Mouse (Mus musculus) kidney, postnatal 0 days (tissue): Measurements from ENCODE around the gene Gm49510. TPM values are rescaled to one million over a fixed set of nuclear protein-coding genes. Genes with fewer than 3 reads are reported as not detected.
A peak's percentile ranks its signal among the peaks of the same experiment; 100 is the strongest.

ENCODE experiments used
- ATAC-seq: fragments of 200-750 bp; cut with Nextera tagmentation; replicated peaks from 2 replicates; pipeline ENCODE4 v1.8.0; 2017; ENCODE audit warnings: low read depth, moderate number of reproducible peaks, moderate TSS enrichment, moderate library complexity; ENCODE audit not compliant: low FRiP score
- DNase-seq: peaks from one replicate; pipeline ENCODE4 v3.0.0-alpha.2; 2016; ENCODE audit warnings: low spot score
- H3K27ac ChIP-seq: fragments of 300-500 bp; sonication (generic); 2 replicates; pipeline ENCODE4 v1.5.1; 2014; ENCODE audit warnings: mild to moderate bottlenecking
- H3K27me3 ChIP-seq: fragments of 300-500 bp; sonication (generic); 2 replicates; pipeline ENCODE4 v1.6.1; 2014; ENCODE audit warnings: low read length, mixed read lengths; ENCODE audit not compliant: insufficient read depth
- H3K36me3 ChIP-seq: fragments of 300-500 bp; sonication (generic); 2 replicates; pipeline ENCODE4 v1.6.1; 2014; ENCODE audit warnings: low read length, mixed read lengths; ENCODE audit not compliant: insufficient read depth
- H3K4me1 ChIP-seq: fragments of 300-500 bp; sonication (generic); replicated peaks from 2 replicates; pipeline ENCODE4 v1.6.1; 2014; ENCODE audit warnings: antibody characterized with exemption, low read length, mixed read lengths; ENCODE audit not compliant: insufficient read depth
- H3K4me2 ChIP-seq: fragments of 300-500 bp; sonication (generic); 2 replicates; pipeline ENCODE4 v1.6.1; 2014; ENCODE audit warnings: mild to moderate bottlenecking, low read length, moderate library complexity, mixed read lengths
- H3K4me3 ChIP-seq: fragments of 300-500 bp; sonication (generic); replicated peaks from 2 replicates; pipeline ENCODE4 v1.5.1; 2014; ENCODE audit warnings: low read depth, low read length
- H3K9ac ChIP-seq: fragments of 300-500 bp; sonication (generic); 2 replicates; pipeline ENCODE4 v1.6.1; 2014; ENCODE audit warnings: low read depth, low read length
- H3K9me3 ChIP-seq: fragments of 300-500 bp; sonication (generic); replicated peaks from 2 replicates; pipeline ENCODE4 v1.6.1; 2016; ENCODE audit warnings: low read length, inconsistent platforms, mixed read lengths
- CTCF ChIP-seq: IDR thresholded peaks from 2 replicates; pipeline ENCODE4 v1.5.1; 2016; ENCODE audit warnings: antibody characterized with exemption, low read depth, mild to moderate bottlenecking, moderate library complexity
- WGBS: fragments of 180-500 bp; shearing (Covaris S2); extraction: QIAGEN DNeasy Blood & Tissue Kit; methylation state at CpG from one replicate; pipeline ENCODE4 v1.1.7; 2014; 5-methylcytosine and 5-hydroxymethylcytosine counted together
- microRNA-seq: library from miRNA; unstranded; fragments of <30 nt; microRNA quantifications from one replicate; pipeline ENCODE4, GENCODE M21; 2016
- polyA plus RNA-seq: library from polyadenylated mRNA; unstranded; fragments of >200 nt; fragmentation: Nextera tagmentation; extraction: Ambion mirVana; gene quantifications from 2 replicates; pipeline ENCODE4 v1.2.1, GENCODE M21; 2015

Gene Gm49510
- polyA plus RNA-seq, 1 experiment from 2014 or later: 0.30 TPM

GRCm38 (mm10) chr15:78955663-78956062 is 56.2 kb downstream of the Gm49510 start:
- no peak overlapping the region for H3K27ac ChIP-seq
- TF ChIP-seq CTCF: 0 out of 2 replicates have a peak, but pooled peaks have one; percentile 18
- H3K36me3 ChIP-seq: no peaks in the 10 kb centered on the region
- H3K4me3 ChIP-seq: no peak overlapping the region
- peaks cover 9% of the 10 kb centered on the region; the same call in 1 of the 2 replicates for H3K4me1 ChIP-seq
- WGBS: 71% methylated on average over 3 of the region's 3 CpGs
- H3K9ac ChIP-seq: no peak overlapping the region
- no peak overlapping the region for H3K4me2 ChIP-seq
- DNase-seq (no peak), ATAC-seq (no peak)
- H3K9me3 ChIP-seq: no peaks in the 10 kb centered on the region
- H3K27me3 ChIP-seq: no peaks in the 10 kb centered on the region

GRCm38 (mm10) chr15:78956351-78956750 is 56.9 kb downstream of the Gm49510 start:
- no peak for ATAC-seq
- DNase-seq: peak; percentile 37
- no peak overlapping the region for H3K27ac ChIP-seq

GRCm38 (mm10) chr15:78957021-78957420 is 57.6 kb downstream of the Gm49510 start:
- peak; percentile 21 for DNase-seq
- Histone ChIP-seq H3K27ac (peak overlapping the region; percentile 42), H3K9ac (0 out of 2 replicates have a peak overlapping the region, but pooled peaks have one; percentile 31), H3K4me2 (peak overlapping the region; percentile 13; the same call in 1 of the 2 replicates), H3K4me1 (peaks cover 9% of the 10 kb centered on the region; the same call in 1 of the 2 replicates), H3K27me3 (no peaks in the 10 kb centered on the region), H3K9me3 (no peaks in the 10 kb centered on the region), H3K4me3 (no peak overlapping the region), H3K36me3 (no peaks in the 10 kb centered on the region)
- no peak for TF ChIP-seq CTCF
- ATAC-seq: no peak
- WGBS: 28% methylated on average over 15 of the region's 15 CpGs

More at GRCm38 (mm10) chr15:78956351-78956750, 56.9 kb downstream of the Gm49510 start:
- H3K9me3 ChIP-seq: no peaks in the 10 kb centered on the region
- no peak overlapping the region for H3K9ac ChIP-seq
- peak; percentile 56 for TF ChIP-seq CTCF
- H3K4me3 ChIP-seq: no peak overlapping the region
- peaks cover 9% of the 10 kb centered on the region; the same call in 1 of the 2 replicates for H3K4me1 ChIP-seq
- no peak overlapping the region for H3K4me2 ChIP-seq
- no peaks in the 10 kb centered on the region for H3K36me3 ChIP-seq
- 75% methylated on average over 4 of the region's 4 CpGs for WGBS
- H3K27me3 ChIP-seq: no peaks in the 10 kb centered on the region

GRCm38 (mm10) chr15:78959537-78959936 is 60.1 kb downstream of the Gm49510 start:
- ATAC-seq: no peak
- no peak overlapping the region for H3K4me2 ChIP-seq

GRCm38 (mm10) chr15:78960088-78960487 is 60.6 kb downstream of the Gm49510 start:
- Histone ChIP-seq H3K36me3 (no peaks in the 10 kb centered on the region), H3K9ac (no peak overlapping the region), H3K27ac (no peak overlapping the region), H3K9me3 (no peaks in the 10 kb centered on the region), H3K4me3 (no peak overlapping the region), H3K4me2 (no peak overlapping the region), H3K4me1 (peaks cover 9% of the 10 kb centered on the region; the same call in 1 of the 2 replicates), H3K27me3 (no peaks in the 10 kb centered on the region)
- ATAC-seq: no peak
- no peak for DNase-seq
- TF ChIP-seq CTCF: no peak
- WGBS: 72% methylated on average over 4 of the region's 4 CpGs

More at GRCm38 (mm10) chr15:78959537-78959936, 60.1 kb downstream of the Gm49510 start:
- TF ChIP-seq CTCF: no peak
- DNase-seq: no peak
- H3K9ac ChIP-seq: no peak overlapping the region
- H3K36me3 ChIP-seq: no peaks in the 10 kb centered on the region
- peaks cover 9% of the 10 kb centered on the region; the same call in 1 of the 2 replicates for H3K4me1 ChIP-seq
- 80% methylated on average over 11 of the region's 11 CpGs for WGBS
- no peaks in the 10 kb centered on the region for H3K27me3 ChIP-seq
- no peaks in the 10 kb centered on the region for H3K9me3 ChIP-seq
- no peak overlapping the region for H3K27ac ChIP-seq
- no peak overlapping the region for H3K4me3 ChIP-seq

GRCm38 (mm10) chr15:78962885-78963284 is 63.4 kb downstream of the Gm49510 start:
- Histone ChIP-seq H3K9me3 (no peaks in the 10 kb centered on the region), H3K27me3 (no peaks in the 10 kb centered on the region), H3K9ac (no peak overlapping the region), H3K4me1 (no peaks in the 10 kb centered on the region), H3K36me3 (no peaks in the 10 kb centered on the region), H3K4me3 (no peak overlapping the region), H3K27ac (no peak overlapping the region), H3K4me2 (no peak overlapping the region)
- peak; percentile 85 for TF ChIP-seq CTCF
- DNase-seq (peak; percentile 85), ATAC-seq (peak; percentile 82)
- WGBS: 22% methylated on average over 2 of the region's 2 CpGs

Small RNA genes within 50 kb of the gene (microRNA-seq; reads per million reads assigned to microRNA genes)
- gene Mir6955: not detected

Other genes starting within 250 kb of the Gm49510 start
- gene Elfn2, start 180.9 kb upstream of the Gm49510 start, polyA plus RNA-seq: 0.10 and 0.13 TPM in 2 replicates
- gene Mfng, start 126.2 kb upstream of the Gm49510 start, polyA plus RNA-seq: 18.8 and 18.9 TPM in 2 replicates
- gene Card10, start 96.6 kb upstream of the Gm49510 start, polyA plus RNA-seq: 8.2 and 9.2 TPM in 2 replicates
- gene Cdc42ep1, start 57.0 kb upstream of the Gm49510 start, polyA plus RNA-seq: 51.4 and 57.1 TPM in 2 replicates
- gene Lgals2, start 44.1 kb upstream of the Gm49510 start, polyA plus RNA-seq: 0.91 and 1.2 TPM in 2 replicates
- 41.5 and 42.8 TPM in 2 replicates for gene Gga1, start 22.5 kb upstream of the Gm49510 start, polyA plus RNA-seq
- gene Sh3bp1, start 101 bp downstream of the Gm49510 start, polyA plus RNA-seq: 19.6 and 24.6 TPM in 2 replicates
- gene Pdxp, start 14.3 kb downstream of the Gm49510 start, polyA plus RNA-seq: 7.1 and 7.8 TPM in 2 replicates
- 576 and 592 TPM in 2 replicates for gene Lgals1, start 27.1 kb downstream of the Gm49510 start, polyA plus RNA-seq
- 43.8 and 46.8 TPM in 2 replicates for gene Nol12, start 35.3 kb downstream of the Gm49510 start, polyA plus RNA-seq
- 30.5 and 33.0 TPM in 2 replicates for gene Triobp, start 48.1 kb downstream of the Gm49510 start, polyA plus RNA-seq
- gene H1f0, start 128.8 kb downstream of the Gm49510 start, polyA plus RNA-seq: 522 and 524 TPM in 2 replicates
- 0.13 and 0.24 TPM in 2 replicates for gene Galr3, start 142.2 kb downstream of the Gm49510 start, polyA plus RNA-seq
- 42.5 and 42.6 TPM in 2 replicates for gene Ankrd54, start 163.2 kb downstream of the Gm49510 start, polyA plus RNA-seq
- gene Eif3l, start 175.5 kb downstream of the Gm49510 start, polyA plus RNA-seq: 199 and 218 TPM in 2 replicates
- 5.9 and 6.6 TPM in 2 replicates for gene Micall1, start 209.2 kb downstream of the Gm49510 start, polyA plus RNA-seq
- 314 and 321 TPM in 2 replicates for gene Polr2f, start 241.3 kb downstream of the Gm49510 start, polyA plus RNA-seq
- gene 1700088E04Rik, start 241.6 kb downstream of the Gm49510 start, polyA plus RNA-seq: 12.9 and 15.2 TPM in 2 replicates